Mouse (Mus musculus): ENCODE measurements around the gene Alad.

DNA sequence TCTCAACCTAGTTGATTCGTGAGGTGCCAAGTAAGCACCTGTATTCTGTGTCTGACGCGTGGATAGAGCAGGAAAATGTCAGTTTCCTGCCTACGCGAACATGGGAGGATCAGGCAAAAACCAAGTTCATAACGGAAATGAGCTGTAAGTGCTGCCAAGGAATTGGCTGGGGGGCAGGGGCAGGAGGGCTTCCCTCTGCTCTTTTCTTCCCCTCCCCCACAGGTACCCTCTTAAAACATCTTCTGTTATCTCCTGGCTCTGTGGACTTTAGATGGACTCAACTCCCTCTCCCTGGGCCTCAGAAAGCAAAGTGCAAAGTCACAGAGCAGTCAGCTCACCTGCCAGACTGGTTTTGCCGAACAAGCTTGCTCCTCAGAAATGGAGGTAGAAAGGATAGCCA lies 16.7 kb downstream of the Alad start:
- TF ChIP-seq POLR2A (IDR thresholded peaks at IDR 0.05; ENCODE audit: borderline replicate concordance, extremely low read depth, insufficient read depth, insufficient read length, poor library complexity, severe bottlenecking): no peak
- TF ChIP-seq CTCF (IDR thresholded peaks at IDR 0.05; ENCODE audit: borderline replicate concordance, extremely low read depth, insufficient read depth, insufficient read length): no peak

All from brain, embryonic 14.5 days (tissue).